Mouse (Mus musculus) cortical plate, adult 2 months (tissue): ENCODE measurements around the gene Fam107b.

ENCODE experiments used
- CTCF ChIP-seq: fragments of 200-500 bp; IDR thresholded peaks from 2 replicates; pipeline ENCODE4 v1.5.1; 2011; ENCODE audit warnings: mild to moderate bottlenecking, control low read depth, low read length; ENCODE audit not compliant: insufficient read depth; ENCODE audit errors: extremely low read depth
- POLR2A ChIP-seq: fragments of 200-500 bp; IDR thresholded peaks from 2 replicates; pipeline ENCODE4 v1.6.1; 2011; ENCODE audit warnings: mild to moderate bottlenecking, low read length, control low read depth; ENCODE audit not compliant: insufficient read depth; ENCODE audit errors: extremely low read depth

DNA sequence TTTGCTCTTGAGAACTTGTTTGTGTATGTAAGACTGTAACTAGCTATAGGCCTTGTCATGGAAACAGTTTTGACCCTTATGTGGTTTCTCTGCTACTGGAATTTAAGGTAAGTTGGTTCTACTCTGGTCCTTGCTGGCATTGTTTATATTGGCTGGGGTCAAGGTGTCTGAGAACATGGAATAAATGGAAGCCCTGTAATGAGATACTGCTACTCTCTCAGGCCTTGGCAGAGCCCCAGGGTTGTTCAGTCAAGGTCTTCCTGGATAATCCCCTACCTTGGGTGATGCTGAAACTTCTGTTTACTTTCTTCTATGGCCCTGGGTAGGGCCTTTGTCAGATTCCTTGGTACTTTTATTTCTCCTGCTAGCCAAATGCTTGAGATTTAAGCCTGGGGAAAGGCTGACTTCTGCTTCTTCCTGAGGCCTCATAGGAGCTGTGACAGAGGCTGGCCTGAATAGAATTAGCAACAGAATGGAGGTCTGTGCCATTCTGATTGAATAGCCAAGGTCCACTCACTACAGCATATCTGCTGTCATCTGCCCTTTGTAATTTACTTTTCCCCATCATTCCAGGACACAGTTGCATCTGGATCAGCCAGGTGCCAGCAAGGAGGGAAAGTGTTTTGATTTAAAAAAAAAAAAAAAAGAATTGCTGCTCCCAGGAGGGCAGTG lies 217.6 kb downstream of the Fam107b start:
- TF ChIP-seq CTCF = no peak
- no peak for TF ChIP-seq POLR2A
